Mouse (Mus musculus) layer of hippocampus, adult 9-11 months (tissue): Measurements from ENCODE around the gene Irx4.

Experiments
- DNase-seq: peaks from one replicate; pipeline ENCODE4 v3.0.0; 2022

The Irx4 gene

GRCm38 (mm10) chr13:73270451-73271081 lies 10.3 kb downstream of the Irx4 start:
- DNase-seq = no peak

- DNase-seq = no peak
Observed at GRCm38 (mm10) chr13:73271336-73272242, 11.3 kb downstream of the Irx4 start.

GRCm38 (mm10) chr13:73272794-73273282 lies 12.6 kb downstream of the Irx4 start:
- no peak for DNase-seq

- DNase-seq = no peak
Observed at GRCm38 (mm10) chr13:73273536-73273935, 13.3 kb downstream of the Irx4 start.

GRCm38 (mm10) chr13:73277361-73277760 lies 17.1 kb downstream of the Irx4 start:
- DNase-seq = no peak

GRCm38 (mm10) chr13:73277797-73278196 lies 17.5 kb downstream of the Irx4 start:
- DNase-seq = no peak

GRCm38 (mm10) chr13:73279196-73279595 lies 18.9 kb downstream of the Irx4 start:
- no peak for DNase-seq

- no peak for DNase-seq
Observed at GRCm38 (mm10) chr13:73282407-73282806, 22.1 kb downstream of the Irx4 start.

GRCm38 (mm10) chr13:73283534-73283933 lies 23.3 kb downstream of the Irx4 start:
- DNase-seq = no peak

- no peak for DNase-seq
Observed at GRCm38 (mm10) chr13:73290206-73290605, 29.9 kb downstream of the Irx4 start.

- no peak for DNase-seq
Observed at GRCm38 (mm10) chr13:73291102-73291501, 30.8 kb downstream of the Irx4 start.

GRCm38 (mm10) chr13:73298717-73299116 lies 38.4 kb downstream of the Irx4 start:
- DNase-seq = no peak

- DNase-seq = no peak
Observed at GRCm38 (mm10) chr13:73299322-73299721, 39.0 kb downstream of the Irx4 start.

GRCm38 (mm10) chr13:73304729-73305128 lies 44.5 kb downstream of the Irx4 start:
- DNase-seq = no peak

GRCm38 (mm10) chr13:73305398-73306084 lies 45.3 kb downstream of the Irx4 start:
- no peak for DNase-seq

- DNase-seq = no peak
Observed at GRCm38 (mm10) chr13:73306085-73306410, 45.8 kb downstream of the Irx4 start.

GRCm38 (mm10) chr13:73306430-73306829 lies 46.2 kb downstream of the Irx4 start:
- no peak for DNase-seq

GRCm38 (mm10) chr13:73310183-73310929 lies 50.1 kb downstream of the Irx4 start:
- no peak for DNase-seq
